Mouse (Mus musculus) CD4-positive helper T cell, adult 2 months (primary cell): ENCODE measurements at regions not wholly inside any gene's neighbourhood (a gene's known extent, or its start where the extent isn't known, plus 50 kb on each side); places are given as distances from the start of the nearest gene placed in this dataset.
"Not testable (repeated sequence)": the region's sequence is repeated elsewhere in the genome, so short reads cannot be mapped to it uniquely, and the experiment has no call there.

Source experiments
- DNase-seq: peaks from one replicate; pipeline ENCODE4 v3.0.0-alpha.2; 2012; ENCODE audit warnings: low read depth, missing footprints, low spot score

- DNase-seq = no peak
Measured at GRCm38 (mm10) chr13:5920422-5920821, 59.1 kb downstream of the Klf6 start.

- no peak for DNase-seq
Measured at GRCm38 (mm10) chr13:5931433-5931832, 70.2 kb downstream of the Klf6 start.

GRCm38 (mm10) chr13:5937436-5937835 is 76.2 kb downstream of the Klf6 start:
- DNase-seq = no peak

GRCm38 (mm10) chr13:5937970-5938369 is 76.7 kb downstream of the Klf6 start:
- no peak for DNase-seq

GRCm38 (mm10) chr13:5939368-5939767 is 78.1 kb downstream of the Klf6 start:
- no peak for DNase-seq

- no peak for DNase-seq
Measured at GRCm38 (mm10) chr13:5952863-5953262, 91.6 kb downstream of the Klf6 start.

GRCm38 (mm10) chr13:5955121-5955520 is 93.8 kb downstream of the Klf6 start:
- not testable (repeated sequence) for DNase-seq

- peak; percentile 10 for DNase-seq
Measured at GRCm38 (mm10) chr13:5956145-5956544, 94.9 kb downstream of the Klf6 start.

GRCm38 (mm10) chr13:5962947-5963346 is 101.7 kb downstream of the Klf6 start:
- DNase-seq = no peak

GRCm38 (mm10) chr13:5964626-5965025 is 103.3 kb downstream of the Klf6 start:
- no peak for DNase-seq

GRCm38 (mm10) chr13:5978615-5979014 is 117.3 kb downstream of the Klf6 start:
- DNase-seq = no peak

- DNase-seq = no peak
Measured at GRCm38 (mm10) chr13:5987491-5987890, 126.2 kb downstream of the Klf6 start.

GRCm38 (mm10) chr13:5988407-5988806 is 127.1 kb downstream of the Klf6 start:
- DNase-seq = no peak

GRCm38 (mm10) chr13:6000559-6001217 is 139.4 kb downstream of the Klf6 start:
- no peak for DNase-seq

- no peak for DNase-seq
Measured at GRCm38 (mm10) chr13:6001218-6001564, 139.9 kb downstream of the Klf6 start.

- DNase-seq = no peak
Measured at GRCm38 (mm10) chr13:6005901-6006300, 144.6 kb downstream of the Klf6 start.

- DNase-seq = no peak
Measured at GRCm38 (mm10) chr13:6009671-6010070, 148.4 kb downstream of the Klf6 start.

GRCm38 (mm10) chr13:6027207-6027606 is 165.9 kb downstream of the Klf6 start:
- no peak for DNase-seq

- no peak for DNase-seq
Measured at GRCm38 (mm10) chr13:6028878-6029277, 167.6 kb downstream of the Klf6 start.

- DNase-seq = no peak
Measured at GRCm38 (mm10) chr13:6029461-6029860, 168.2 kb downstream of the Klf6 start.

GRCm38 (mm10) chr13:6030128-6030527 is 168.8 kb downstream of the Klf6 start:
- no peak for DNase-seq

- no peak for DNase-seq
Measured at GRCm38 (mm10) chr13:6040132-6040531, 178.8 kb downstream of the Klf6 start.

GRCm38 (mm10) chr13:6040663-6041062 is 179.4 kb downstream of the Klf6 start:
- DNase-seq = no peak

GRCm38 (mm10) chr13:6042495-6042894 is 181.2 kb downstream of the Klf6 start:
- DNase-seq = no peak
